Mouse (Mus musculus) activated CD4-positive, CD25-positive, alpha-beta regulatory T cell, adult 4 months (primary cell): ENCODE measurements around the gene Gda. TPM values are rescaled to one million over a fixed set of nuclear protein-coding genes. Genes with fewer than 3 reads are reported as not detected.

Source experiments
- ATAC-seq: one replicate; pipeline ENCODE4 v1.8.0; 2017
- polyA plus RNA-seq, 2 experiments: library from polyadenylated mRNA; unstranded; fragments of 100-300 nt; shearing (Covaris generic); gene quantifications; one replicate each; pipeline ENCODE4 v1.2.1; 2017

Gene Gda
- polyA plus RNA-seq, 2 experiments from 2014 or later: 0.31 TPM; not detected in 1

DNA sequence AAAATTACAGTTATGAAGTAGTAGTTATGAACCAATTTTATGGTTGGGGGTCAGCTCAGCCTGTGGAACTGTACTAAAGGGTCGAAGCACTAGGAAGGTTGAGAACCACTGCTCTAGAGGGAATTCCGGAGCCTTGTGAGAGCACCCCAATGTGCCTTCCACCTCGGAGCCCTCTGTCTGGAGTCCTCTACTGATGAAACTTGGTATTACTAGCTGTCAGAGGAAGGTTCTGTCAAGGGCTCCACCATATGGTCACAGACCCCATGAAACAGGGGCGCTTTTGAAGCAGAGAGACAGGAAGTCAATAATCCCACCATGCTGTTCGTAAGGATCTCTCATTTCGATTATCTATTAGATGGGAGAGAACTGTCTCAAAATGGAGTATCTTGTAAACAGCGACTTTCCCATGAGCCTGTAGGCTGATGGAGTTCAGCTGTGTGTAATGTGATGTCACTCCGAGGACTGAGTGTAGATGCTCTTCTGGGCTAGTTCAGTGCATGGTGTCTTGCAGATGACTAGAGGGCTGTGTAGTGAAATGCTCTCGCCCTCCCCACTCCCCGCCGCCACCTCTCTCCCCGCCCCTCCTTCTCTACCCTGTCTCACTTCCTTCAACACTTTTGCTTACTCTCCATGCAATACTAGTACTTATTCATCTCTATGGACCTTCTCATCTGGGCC is 100.7 kb downstream of the Gda start:
- ATAC-seq: no peak

DNA sequence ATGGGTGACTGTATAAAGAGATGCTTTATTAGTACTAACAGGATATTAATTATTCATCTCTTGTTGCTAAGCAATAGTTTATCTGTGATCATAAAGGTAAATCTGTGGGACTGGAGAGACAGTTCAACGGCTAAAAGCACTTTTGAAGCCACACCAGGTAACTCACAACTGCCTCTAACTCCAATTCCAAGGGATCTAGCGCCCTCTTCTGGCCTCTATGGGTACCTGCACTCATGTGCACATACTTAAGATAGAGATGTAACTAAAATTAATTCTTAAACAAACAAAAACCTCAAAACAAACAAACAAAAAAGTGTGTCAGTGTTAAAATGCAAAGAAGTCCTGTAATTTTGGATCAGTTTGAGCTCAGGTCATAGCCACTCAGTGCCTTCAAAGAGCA is 101.9 kb downstream of the Gda start:
- ATAC-seq: no peak

DNA sequence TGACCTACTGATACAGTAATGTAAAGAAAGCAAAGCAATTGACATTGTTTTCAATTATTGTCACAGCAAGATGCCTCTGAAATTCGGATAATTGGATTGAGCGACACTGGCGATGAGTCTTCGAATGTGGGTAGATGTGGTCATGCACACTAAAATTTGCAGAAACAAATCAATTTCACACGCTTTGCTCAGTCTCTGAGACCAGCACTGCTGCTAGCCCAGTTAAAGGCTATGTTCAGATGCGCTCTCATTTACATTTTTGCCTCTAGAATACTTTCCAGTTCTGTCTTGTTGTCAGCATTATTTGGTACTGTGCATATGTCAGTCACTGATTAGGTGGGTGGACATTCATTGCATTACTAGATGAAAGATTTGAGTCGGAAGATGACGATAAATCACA is 102.5 kb downstream of the Gda start:
- ATAC-seq: no peak

DNA sequence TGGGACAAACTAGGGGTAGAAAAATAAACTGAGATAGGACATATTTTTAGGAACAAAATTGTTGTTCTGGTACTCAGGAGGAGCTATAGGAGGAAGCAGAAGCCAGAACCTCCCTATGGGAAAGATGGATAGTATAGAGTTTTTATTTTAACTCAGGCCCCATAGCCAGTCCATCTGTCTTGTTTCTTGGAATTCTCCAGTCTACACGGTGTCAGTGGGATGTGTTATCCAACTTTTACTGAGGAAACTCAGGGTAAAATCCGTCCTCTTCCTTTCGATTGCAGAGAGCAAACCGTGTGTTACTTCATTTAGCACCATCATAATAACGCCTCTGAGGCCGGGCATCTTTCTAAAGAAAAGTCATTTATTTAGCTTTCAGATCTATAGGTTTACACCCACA is 104.1 kb downstream of the Gda start:
- no peak for ATAC-seq

DNA sequence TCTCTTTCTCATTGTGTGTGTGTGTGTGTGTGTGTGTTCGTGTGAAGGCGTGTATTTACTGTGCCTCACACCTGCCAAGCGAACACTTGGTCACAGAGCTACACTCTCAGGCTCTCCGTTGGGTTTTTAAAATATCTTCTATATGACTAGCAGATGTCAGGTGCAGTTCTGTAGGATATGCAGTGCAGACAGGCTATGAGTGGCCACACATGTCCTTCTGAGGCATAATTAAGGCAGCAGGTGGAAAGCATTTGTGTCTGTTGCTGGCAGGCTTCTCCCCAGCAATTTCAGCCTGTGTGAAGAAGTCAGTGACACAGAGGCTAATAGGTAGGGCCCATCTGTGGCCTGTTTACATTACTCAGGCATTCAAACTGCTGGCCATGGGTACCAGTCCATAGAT is 104.7 kb downstream of the Gda start:
- ATAC-seq: no peak

DNA sequence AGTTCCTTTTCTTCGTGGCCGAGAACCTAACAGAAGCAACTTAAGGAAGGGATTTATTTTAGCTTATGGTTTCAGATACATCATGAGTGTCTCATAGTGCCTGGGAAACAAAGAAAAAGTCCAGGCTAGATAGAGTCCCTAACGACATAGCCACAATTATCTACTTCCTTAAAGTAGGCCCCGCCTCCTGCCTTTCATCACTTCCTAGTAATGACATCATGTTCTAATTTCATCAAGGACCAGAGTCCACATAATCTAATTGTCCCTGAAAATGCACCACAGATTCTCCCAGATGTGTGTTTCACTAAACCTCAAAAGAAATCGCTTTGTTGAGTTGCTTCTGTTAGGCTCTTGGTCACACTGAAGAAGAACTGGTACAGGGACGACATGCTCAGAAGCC is 115.5 kb downstream of the Gda start:
- no peak for ATAC-seq

DNA sequence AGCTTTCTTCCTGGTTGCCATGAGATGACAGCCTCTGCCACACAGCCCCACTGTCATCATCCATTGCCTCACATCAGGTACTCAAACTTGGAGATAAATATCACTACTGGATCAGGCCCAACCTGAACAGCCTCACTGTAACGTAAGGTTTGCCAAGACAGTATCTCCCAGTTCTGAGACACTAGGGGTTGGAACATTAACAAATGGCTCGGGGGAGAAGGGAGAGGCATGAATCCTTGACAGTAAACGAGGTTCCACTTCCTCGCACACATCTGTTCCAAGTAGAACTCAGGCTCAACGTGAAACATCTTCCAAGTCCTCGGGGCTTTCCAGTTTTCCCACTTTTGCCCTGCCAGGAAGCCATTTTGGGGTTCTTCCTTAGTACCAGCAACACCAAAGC is 123.6 kb downstream of the Gda start:
- ATAC-seq: no peak

DNA sequence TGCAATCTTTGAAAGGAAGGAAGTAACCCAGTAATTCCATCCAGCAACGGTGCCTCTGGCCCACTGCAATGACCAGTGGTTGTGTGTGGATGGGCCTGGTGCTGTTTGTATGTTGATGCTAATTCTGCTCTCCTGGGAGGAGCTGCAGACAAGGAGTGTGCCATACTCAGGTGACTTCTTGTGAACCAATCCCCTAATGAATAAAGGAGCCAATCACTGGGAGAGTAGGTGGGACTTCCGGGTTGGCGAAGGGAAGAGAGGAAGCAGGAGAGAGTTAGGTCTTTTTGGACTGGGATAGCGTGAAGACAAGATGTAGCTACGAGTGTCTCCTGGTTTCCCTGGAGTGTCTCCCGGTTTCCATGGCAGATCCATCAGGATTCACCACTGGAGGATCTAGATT is 126.6 kb downstream of the Gda start:
- ATAC-seq: no peak

Other genes with a start within 250 kb of the Gda start
- gene Zfand5, start 201.2 kb downstream of the Gda start, polyA plus RNA-seq: 10 to 100 TPM; 13.2 to 16.8 TPM
- 10 to 100 TPM; 47.7 to 65.9 TPM for gene 1110059E24Rik, start 179.5 kb upstream of the Gda start, polyA plus RNA-seq
- 10 to 100 TPM; 10.4 to 12.0 TPM for gene Abhd17b, start 179.7 kb upstream of the Gda start, polyA plus RNA-seq